Mouse (Mus musculus) kidney, postnatal 25 days (tissue): ENCODE data around the gene Cd160.
A peak's percentile ranks its signal among the peaks of the same experiment; 100 is the strongest.

Experiments
- DNase-seq, 2 experiments: peaks; one replicate each; pipeline ENCODE4 v3.0.0; 2021; ENCODE audit warnings: mixed read lengths in 2 of 2

Cd160 gene

DNA sequence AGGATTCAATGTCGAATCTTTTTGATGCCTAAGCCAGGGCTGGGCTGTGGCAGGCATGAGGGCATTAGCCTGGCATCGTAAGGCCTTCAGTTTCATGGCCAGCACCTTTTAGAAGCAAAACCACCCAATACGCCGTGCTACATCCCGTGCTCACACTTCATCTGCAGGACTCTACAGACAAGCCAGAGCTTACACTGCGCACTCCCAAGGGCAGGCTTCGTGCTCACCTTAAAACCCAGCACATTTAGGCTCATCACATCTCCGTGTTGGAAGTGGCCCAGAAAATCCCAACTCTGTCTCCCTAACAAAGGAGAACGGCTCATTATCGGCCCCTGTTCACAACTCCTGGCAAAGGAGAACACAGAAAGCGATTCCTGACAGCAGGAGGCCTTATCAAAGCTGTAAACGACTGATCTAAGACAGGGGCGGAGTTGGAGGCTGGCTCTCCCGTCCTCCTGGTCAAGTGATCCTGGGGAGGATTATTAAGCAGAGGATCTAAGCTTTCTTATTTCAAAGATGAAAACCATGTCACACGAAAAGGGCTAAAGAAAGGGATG lies 765 bp downstream of the Cd160 start:
- peak in 1 of 2 experiments; percentile 44 for DNase-seq

DNA sequence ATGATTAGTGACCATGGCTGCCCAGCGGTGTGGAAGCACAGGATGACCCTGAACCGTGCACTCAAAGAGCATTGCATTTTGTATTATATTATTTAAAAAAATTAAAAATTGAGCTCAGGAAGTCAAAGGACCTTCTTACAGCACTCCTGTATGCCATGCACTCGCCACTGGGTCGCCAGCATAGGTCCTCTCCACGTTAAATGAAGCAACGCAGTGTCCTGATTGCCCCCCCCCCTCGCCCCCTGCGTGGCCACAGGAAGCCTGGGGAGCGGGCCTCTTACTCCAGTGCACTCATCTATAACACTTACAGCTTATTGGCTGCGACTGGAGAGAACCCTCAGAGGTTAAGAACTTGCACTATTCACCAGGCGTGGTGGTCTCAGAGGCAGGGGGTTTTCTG lies 3.9 kb downstream of the Cd160 start:
- peak in 1 of 2 experiments; percentile 38 for DNase-seq

DNA sequence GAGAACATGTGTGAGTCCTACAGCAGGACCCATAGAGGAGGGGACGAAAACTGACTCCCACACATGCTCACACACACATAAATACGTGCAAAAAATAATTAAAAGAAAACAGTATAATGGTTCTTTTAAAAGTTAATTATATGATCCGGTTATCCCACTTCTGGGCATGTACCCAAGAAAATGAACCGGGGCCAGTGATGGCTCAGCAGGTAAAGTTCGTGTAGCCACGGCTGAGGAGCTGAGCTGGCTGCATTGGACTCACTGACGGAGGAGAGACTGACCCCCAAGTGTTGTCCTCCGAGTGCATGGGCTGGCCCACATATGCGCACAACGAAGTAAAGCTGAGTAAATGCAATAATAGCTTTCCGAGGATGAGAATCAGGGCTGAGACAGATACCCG lies 4.5 kb downstream of the Cd160 start:
- peak; percentile 76 to 87 for DNase-seq

DNA sequence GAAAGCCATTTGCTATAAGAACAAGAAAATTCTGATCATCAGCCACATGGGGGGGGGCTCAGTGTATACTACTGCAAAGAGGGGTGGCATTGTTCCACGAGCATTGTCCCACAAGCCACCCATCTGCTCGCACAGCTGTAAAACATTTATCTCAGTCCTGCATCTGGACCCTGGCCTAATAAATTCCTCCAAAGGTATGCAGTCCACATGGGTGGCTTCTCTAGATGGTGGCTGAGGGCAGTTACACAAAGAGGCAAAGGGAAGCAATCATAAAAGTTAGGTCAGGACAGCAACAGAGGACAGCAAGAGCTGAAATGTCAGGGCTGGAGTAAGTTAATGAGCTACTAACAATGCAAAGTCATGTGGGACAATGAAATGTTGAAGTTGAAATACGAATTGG lies 5.5 kb downstream of the Cd160 start:
- peak in 1 of 2 experiments; percentile 62 for DNase-seq

DNA sequence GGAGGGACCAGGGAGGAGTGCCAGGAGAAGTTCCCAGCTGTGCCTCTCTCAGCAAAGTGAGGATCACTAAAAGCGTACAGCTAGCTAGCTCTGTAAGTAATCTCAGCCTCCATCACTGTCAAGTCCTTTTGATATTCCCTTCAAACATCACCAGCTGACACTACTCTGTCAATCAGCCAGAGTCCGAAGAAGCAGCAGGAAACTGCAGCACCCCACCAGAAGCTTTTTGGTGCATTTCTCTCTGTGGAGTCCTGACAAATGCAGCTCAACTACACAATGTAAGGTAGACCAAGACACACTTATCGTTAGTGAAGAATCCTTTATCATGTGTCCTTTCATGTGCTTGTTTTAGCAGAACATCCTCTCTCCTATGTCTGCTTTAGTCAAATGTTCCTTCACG lies 7.6 kb downstream of the Cd160 start:
- no peak for DNase-seq

DNA sequence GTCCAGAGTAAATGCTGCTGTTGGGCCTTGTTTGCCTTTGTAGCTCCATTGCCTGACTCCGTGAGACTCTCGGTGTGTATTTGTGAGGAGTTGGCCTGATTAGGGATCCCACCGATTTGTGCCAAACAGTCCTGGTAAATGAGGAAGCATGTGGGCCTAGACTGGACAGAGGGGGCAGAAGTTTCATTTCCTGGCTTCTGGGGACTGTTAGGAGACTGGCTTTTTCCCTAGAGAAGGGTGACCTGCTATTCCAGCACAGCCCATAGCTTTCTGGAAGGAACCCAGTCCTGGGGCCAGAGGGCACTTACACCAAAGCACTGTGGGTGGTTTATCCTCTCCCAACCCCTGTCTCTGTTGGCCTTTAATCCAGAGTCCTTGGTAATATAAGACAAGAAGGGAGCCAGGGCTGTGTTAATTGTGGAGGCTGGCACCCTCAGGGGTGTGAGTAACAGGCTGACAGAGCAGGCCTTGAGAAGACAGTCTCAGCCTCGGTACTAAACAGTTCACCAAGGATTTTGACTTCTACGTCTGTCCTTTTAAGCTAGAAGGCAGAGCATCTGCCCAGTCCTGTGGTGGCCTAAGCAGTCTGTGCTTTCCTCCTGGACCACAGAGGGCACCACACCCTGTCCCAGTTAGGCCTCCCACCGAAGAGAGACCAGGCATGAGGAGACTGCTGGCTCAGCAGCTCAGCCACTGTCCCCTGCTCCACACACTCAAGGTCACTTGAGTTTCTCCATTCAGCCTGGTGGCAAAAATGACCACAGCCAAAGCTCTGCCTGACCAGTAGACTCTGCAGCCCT lies 8.8 kb downstream of the Cd160 start:
- DNase-seq: peak; percentile 62 to 89

DNA sequence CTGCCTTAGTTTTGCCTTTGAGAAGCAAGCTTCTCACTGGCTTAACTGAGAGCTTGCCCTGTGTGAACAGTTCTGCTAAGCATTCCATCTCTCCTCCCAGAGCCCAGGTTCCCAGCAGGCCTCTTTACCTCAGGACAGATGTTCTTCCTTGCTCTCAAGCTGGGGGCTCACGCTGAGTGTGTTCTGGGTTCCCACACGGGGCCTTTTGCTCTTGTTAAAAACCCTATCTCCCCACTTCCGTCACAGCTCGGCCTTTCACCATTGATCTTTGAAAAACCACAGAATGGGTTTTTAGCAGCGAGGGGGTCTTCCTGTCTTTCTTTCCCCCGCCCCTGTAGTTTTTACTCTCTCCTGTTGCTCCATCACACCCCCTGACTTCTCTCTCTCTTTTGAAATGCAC lies 14.8 kb downstream of the Cd160 start:
- DNase-seq: peak in 1 of 2 experiments; percentile 33

DNA sequence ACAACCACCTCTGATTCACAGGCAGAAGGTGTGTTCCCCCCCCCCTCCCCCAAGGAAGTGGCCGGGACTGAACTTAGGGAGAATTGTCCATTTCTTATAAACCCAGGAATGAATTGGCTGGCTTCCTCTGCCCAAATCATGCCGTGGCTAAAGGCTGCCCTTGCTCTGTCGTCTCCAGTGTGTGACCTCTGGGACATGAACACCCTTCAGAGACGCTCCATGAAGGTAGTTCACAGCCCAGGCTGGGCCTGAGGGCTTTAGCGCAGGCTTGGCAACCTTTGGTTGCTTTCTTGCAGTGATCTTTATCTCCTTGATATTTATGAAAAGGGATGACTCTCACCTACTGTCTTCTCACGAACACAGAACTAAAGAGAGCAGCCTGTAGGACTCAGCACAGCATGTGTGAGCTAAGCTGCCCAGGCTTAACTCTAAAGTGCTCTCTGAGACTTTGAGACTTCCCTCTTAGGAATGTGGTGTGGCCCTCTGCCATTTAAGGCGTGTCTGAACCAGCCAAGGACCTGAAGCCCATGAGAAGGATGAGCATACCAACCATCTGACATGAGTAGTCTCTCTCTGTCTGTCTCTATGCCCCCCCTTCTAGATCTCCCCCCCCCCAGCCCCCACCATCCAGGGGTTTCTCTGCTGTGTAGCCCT lies 15.4 kb downstream of the Cd160 start:
- DNase-seq: peak; percentile 79 to 83

DNA sequence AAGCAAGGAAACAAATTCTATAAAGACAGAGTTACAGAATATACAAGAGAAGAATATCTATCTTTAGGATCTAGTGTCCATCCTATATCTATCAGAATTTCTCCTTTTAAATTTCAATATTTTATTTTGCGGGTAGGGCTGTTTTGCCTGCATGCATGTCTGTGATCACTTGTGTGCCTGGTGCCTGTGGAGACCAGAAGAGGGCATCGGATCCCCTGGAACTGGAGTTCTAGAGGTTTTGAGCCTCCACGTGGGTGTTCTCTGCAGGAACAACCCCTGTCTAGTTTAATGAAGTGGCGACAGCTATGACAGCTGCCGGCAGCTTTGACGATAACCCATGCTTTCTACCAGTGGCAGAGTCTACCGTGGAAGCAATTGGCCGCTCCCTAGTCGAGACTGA lies 16.0 kb downstream of the Cd160 start:
- peak; percentile 66 to 81 for DNase-seq

DNA sequence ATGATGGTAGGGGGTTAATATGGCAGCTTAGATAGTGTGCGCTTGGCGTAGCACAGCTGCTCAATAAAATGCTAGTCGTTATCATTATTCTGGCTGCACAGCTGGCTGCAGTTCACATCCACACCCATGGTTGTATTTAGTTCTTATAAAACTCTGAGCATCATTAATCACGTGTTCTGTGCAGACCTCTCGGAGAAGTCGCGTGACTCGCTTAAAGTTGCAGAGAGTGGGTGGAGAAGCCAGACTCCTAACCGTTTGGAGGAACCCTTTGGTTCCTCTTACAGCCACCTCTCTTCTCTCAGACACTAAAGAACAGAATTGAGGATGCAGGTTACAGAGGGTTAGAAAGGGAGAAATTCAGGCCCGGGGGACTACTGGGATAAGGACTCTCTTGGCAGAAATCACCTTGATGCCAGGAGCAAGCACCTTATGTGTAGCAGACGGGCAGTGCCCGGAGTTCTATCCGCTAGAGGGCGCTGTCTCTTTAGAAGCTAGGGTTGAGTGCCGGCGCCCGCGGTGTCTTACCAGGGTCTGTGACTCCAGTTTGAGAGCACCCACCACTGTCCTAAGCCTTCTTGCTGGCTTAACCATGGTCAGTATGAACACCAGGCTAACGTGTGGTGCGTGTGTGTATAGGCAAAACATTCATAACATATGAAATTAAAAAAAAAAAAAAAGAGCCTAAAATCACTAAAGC lies 16.6 kb downstream of the Cd160 start:
- peak; percentile 89 to 96 for DNase-seq

DNA sequence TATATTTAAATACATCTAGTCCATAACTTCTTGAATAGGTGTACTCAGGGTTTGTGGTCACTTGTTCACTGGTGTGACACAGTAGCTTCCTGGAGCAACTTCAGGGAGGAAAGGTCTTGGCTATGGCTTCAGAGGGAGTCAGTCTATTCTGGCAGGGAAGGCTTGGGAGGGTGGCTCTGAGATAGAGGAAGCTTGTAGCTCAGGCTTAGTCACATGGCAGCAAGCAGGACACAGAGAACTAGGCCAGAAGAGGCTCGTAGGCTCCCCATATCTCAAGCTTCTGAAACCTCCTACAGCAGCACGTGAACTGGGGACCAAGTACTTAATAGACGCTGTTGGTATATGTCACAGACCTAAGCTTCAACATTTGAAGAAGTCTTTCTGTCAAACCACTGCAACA lies 17.9 kb downstream of the Cd160 start:
- peak in 1 of 2 experiments; percentile 10 for DNase-seq

DNA sequence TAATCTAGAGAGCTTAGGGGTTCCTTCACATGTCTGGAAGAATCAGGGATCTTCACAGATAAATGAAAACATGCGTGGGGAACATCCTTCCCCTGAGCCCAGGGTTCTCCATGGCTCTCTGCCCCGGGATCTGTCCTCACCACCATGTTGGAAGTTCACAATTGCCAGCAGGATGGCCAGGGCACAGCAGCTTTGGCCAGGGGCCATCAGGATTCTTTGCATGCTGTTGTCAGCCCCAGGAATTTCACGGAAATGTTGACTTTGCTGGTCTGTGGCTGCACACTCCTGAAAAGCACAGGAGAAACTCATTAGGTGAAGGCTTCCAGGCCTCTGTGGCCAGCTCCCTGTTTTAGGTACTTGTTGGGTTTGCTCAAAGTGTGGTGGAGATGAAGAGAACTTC lies 20.5 kb downstream of the Cd160 start:
- DNase-seq: peak; percentile 28 to 33

DNA sequence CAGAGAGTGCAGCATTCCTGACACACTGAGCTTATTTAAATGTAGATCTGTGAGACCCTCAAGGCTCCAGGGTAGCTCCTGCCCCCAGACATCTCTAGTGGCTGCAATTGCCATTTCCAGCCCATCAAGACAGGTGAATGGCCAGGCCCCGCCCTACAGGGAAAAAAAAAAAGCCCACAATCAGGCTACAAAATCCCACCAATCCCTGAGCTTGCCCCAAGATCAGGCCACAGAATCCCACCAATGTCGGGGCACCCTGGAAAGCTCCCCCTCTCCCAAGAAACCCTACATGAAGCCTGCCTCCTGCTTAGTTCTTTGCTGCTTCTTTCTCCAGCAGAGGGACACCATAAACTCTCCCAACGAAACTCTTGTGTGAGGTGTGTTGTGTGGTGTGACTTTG lies 21.0 kb downstream of the Cd160 start:
- DNase-seq: no peak

DNA sequence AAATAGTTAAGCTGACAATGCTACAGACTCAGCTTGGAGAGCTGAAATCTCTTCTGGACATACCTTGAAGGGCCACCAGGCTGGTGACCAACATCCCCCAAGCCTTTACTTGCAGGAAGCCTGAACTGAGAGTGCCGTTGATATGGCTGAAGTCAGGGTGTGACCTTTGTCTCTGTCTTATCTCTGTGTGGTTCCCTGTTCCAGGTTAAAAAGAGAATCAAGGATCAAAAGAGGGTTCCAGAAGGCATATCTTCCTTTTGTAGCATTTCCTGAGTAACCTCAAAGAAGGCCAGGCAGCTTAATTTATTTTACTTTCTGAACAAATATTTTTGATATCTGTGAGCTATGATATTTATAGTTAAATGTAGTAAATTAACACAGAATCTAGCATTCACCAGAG lies 26.9 kb downstream of the Cd160 start:
- no peak for DNase-seq

DNA sequence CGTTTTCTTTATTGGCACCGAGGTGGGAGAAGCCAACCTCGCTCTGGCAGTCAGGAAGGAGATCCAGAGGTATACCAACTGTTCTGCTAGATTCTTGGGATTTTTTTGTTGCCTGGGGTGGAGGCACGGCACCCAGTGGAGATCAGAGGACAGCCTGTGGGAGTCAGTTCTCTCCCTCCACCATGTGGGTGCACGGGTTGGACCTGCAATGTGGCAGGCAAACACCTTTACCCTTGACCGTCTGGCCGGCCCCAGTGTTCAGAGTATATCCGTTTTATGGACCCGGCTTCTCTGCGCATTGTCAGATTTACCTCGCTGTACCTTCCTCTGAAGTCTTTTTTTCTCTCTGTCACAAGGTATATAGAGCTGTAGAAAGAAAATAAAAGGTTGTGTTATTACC lies 28.9 kb downstream of the Cd160 start:
- DNase-seq: no peak

DNA sequence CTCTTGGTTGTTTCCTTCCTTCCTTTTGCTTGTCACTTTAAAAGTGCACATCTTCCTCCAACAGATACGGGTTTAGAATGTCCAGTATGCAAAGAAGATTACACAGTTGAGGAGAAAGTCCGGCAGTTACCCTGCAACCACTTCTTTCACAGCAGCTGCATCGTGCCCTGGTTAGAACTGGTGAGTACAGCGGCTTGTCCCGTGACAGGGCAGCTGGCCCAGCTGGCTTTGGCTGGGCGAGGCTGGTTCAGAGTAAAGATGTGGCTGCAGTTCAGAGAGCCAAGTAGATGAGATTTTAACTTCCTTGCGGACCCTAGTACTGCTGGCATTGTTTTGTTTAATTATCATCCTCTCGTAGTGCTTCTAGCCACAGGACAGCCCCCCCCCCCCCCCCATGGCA lies 40.6 kb downstream of the Cd160 start:
- DNase-seq: peak; percentile 72 to 88

DNA sequence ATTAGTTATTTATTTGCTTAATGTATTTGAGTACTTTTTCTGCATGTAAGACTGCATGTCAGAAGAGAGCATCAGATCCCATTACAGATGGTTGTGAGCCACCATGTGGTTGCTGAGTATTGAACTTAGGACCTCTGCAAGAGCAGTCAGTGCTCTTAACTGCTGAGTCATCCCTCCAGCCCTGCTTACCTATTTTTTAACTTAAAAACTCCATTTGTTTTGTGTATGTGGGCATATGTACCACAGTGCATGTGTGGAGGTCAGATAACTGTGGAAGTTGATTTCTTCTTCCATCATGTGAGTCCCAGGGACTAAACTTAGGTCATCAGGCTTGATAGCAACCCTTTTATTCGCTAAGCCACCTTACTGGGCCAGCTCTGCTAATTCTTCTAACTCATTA lies 41.4 kb downstream of the Cd160 start:
- no peak for DNase-seq

DNA sequence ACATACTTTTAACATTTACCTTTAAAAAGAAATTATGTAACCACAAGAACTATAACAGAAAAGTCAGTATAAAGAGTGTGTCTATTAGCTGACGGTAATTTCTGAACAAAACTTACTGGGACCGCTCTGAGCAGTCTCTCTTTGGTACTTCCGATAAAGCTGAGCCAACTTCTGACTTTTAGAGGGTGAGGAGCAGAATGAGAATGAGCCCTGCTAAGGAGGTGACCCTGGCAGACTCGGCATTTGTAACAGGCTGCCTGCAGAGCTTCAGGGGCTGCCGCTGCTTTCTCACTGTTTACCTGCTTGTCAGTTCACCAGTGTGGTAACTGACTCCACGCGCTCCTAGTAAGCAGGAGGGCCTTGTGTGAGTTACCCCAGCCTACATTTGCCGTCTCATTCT lies 46.9 kb downstream of the Cd160 start:
- no peak for DNase-seq

DNA sequence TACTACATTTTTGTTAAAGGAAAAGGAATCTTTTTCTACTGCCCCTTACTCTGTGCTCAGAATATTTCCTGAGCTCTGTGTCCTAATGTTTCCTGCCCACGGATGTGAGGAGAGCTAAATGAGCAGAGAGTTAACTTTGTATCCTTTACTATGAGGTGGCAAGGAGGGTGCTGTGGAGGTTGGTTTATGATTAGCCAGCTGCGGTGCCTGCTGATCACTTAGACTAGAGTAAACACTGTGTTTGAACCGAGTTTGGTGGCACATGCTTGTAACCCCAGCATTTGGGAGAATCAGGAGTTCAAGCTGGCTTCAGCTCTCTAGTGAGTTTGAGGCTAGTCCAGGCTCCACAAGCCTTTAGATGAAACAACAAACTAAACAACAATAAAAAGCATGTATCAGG lies 52.0 kb downstream of the Cd160 start:
- DNase-seq: peak; percentile 66 to 76

DNA sequence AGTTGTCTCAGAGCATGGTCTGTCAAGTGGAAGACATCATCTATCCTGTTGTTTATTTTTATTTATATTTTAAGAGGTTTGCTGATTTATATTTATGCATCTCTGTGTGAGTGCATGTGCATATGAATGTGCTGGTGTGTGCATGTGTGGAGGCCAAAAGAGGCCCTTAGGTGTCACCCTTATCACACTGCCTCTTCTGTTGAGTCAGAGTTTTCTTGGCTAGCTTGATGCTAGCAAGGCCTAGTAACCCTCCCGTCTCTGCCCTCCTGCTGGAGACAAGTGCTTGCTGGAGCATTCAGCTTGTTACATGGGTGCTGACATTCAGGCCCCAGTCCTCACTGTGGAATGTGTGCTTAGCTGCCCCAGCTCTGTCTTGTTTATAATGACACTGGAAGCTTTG lies 56.2 kb downstream of the Cd160 start:
- DNase-seq: no peak

DNA sequence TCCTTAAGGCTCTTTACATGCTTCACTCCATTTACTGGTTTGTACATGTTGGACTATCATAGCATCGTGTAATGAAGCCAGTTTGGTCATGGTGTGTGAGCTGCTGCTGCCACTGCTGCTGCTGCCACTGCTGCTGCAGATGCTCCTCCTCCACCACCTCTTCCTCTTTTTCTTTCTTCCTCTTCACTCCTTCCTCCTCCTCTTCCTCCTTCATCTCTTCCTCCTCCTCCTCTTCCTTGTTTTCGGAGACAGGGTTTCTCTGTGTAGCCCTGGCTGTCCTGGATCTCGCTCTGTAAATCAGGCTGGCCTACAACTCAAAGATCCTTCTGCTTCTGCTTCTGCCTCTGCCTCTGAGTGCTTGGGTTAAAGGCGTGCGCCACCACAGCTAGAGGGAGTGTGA lies 59.2 kb downstream of the Cd160 start:
- no peak for DNase-seq

DNA sequence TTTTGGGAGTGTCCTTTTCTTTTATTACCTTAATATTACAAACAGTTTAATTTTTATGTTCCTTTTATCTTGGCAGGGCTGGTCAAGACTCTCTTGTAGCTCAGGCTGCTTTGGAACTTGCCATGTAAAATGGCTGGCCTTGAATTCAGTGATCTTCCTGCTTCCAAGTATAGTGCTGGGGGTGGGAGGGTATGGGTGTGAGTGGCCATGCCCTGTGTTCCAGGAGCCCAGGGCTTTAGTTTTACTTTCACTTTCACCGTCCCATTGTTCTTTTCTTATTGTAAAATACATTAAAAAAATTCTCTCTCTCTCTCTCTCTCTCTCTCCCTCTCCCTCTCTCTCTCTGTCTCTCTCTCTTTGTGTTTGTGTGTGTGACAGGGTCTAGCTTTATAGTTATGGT lies 64.6 kb downstream of the Cd160 start:
- no peak for DNase-seq

DNA sequence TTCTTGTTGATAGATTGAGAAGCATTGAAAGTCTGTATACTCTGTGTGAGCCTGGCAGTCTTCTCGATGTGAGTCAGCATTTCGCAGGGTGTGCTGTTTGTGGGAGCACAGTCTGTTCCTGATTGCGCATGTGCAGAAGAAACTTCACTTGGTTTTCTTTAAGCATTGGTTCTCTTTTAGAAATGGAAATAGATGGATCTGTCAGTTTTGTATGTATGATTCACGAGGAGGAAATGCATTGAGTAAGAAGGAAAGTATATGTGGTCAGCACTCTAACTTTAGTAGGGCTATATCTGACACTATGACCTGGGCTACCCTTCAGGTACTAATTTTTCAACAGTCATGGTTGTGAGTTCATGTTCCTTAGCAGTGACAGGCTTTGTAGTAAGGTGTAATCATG lies 69.5 kb downstream of the Cd160 start:
- DNase-seq: no peak

DNA sequence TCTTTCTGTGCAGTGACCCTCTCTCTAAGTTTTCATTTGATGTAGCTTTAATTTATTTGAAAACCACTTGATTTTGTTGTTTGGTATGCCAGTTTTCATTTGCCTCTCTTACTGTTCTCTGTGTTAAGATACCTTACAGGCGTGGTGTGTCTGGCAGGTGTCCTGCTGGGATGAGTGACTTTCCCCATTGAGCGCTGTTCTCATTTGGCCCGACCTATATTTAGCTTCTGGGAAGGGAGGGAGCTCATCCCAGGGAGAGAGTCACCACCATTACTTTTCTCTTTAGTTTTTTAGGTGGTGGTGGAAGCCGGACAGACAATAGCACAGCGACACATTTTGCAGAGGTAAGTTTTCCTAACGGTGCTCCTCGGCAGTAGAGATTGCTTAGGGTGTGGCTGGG lies 71.5 kb downstream of the Cd160 start:
- DNase-seq: no peak
